Mouse (Mus musculus) urinary bladder, adult 18-20 months (tissue): Measurements from ENCODE around the gene Rgs3.

Experiments
- DNase-seq, 2 experiments: peaks; one replicate each; pipeline ENCODE4 v3.0.0; 2022; ENCODE audit warnings: low spot score in 2 of 2, mixed read lengths in 2 of 2

Gene Rgs3

DNA sequence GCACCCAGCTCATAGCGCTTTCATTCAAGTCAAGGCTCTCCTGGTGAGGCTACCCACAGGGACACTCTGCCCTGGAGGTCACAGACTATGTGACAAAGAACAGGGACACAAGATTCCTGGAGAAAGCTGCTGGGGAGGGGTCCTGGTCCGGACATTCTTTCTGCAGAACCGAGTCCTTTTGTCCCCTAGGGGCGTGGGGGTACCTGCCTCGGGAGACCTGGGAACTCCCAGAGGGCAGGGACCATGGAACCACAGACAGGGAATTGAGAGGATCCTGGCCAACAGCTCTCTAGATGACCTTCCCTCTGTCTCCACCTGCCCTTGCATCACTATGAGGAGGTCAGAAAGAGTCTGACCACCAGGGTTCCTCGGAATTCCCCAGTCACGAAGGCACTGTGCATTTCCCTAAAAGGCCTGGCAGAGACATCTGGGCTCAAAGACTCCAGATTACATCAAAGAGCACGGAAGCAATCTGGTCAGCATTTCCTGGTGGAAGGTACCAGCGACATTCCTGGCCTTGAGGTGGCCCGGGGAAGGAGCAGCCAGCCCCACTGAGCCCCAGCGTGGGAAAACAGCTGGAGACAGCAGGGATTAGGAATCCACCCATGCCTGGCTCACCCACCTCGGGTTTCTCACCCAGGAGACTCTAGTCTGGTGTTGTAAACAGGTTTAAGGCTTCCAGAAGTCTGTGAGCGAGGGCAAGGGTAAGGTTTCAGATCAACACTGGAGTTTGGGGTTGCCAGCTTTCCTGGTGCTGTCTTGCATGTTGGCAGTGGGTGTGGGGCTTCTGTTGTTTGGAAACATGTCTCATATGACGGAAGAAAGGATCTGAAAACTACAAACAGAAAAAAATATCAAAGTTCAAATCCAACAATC, 183.5 kb downstream of the Rgs3 start:
- DNase-seq: no peak

- no peak for DNase-seq
These were observed 184.9 kb downstream of the Rgs3 start for GRCm38 (mm10) chr4:62744534-62744956.

- no peak for DNase-seq
These were observed 185.5 kb downstream of the Rgs3 start for GRCm38 (mm10) chr4:62744985-62745638.
